24 mouse cellular contexts compared by ENCODE assay signal in genomic region chr3:137313775-137314362, GRCm38 (mm10).
"Had no signal": no experiment of that assay in that cellular context is flagged by ENCODE, and none has a peak within 500 bp of the region (broad histone marks: within the 10 kb centered on the region; RNA-seq: fewer than 3 reads in every experiment).

No protein-coding gene starts in this region.

- H3K4me2 ChIP-seq: heart, embryonic 12.5 days; hindbrain, embryonic 14.5 days; intestine, embryonic 15.5 days; limb, embryonic 13.5 days; limb, embryonic 15.5 days; liver, embryonic 12.5 days had no signal

- H3K27me3 ChIP-seq: heart, embryonic 12.5 days; intestine, embryonic 15.5 days; limb, embryonic 13.5 days; limb, embryonic 15.5 days; liver, embryonic 12.5 days had no signal

- H3K4me1 ChIP-seq: heart, embryonic 10.5 days; intestine, embryonic 15.5 days; limb, embryonic 13.5 days; limb, embryonic 15.5 days; liver, embryonic 12.5 days had no signal

- H3K4me3 ChIP-seq: gastrocnemius, adult 2 months; heart, embryonic 10.5 days; heart, embryonic 12.5 days; intestine, embryonic 15.5 days; limb, embryonic 13.5 days; limb, embryonic 15.5 days; liver, embryonic 12.5 days had no signal

- H3K36me3 ChIP-seq: heart, embryonic 10.5 days; heart, embryonic 12.5 days; intestine, embryonic 15.5 days; limb, embryonic 13.5 days; limb, embryonic 15.5 days; liver, embryonic 12.5 days had no signal

- H3K9me3 ChIP-seq: heart, embryonic 10.5 days; heart, embryonic 12.5 days; intestine, embryonic 15.5 days; limb, embryonic 13.5 days; limb, embryonic 15.5 days; liver, embryonic 12.5 days had no signal

- ATAC-seq: hindbrain, embryonic 16.5 days; inflammation-experienced regulatory T-cells, adult 6 months; intestine, embryonic 15.5 days; intestine, postnatal 0 days; liver, embryonic 12.5 days had no signal

- H3K9ac ChIP-seq: heart, embryonic 12.5 days; hindbrain, embryonic 14.5 days; intestine, embryonic 15.5 days; limb, embryonic 13.5 days; limb, embryonic 15.5 days; liver, embryonic 12.5 days had no signal

- H3K27ac ChIP-seq: gastrocnemius, adult 2 months; heart, embryonic 10.5 days; hindbrain, embryonic 14.5 days; intestine, embryonic 15.5 days; limb, embryonic 13.5 days; limb, embryonic 15.5 days; liver, embryonic 12.5 days had no signal

- DNase-seq: gastrocnemius, adult 2 months; gastrocnemius, postnatal 10 days; gastrocnemius, postnatal 25 days; heart, adult 18-20 months; heart, postnatal 10 days; heart, postnatal 4 days; kidney, adult 18-20 months; kidney, adult 8-10 months; kidney, postnatal 10 days; kidney, postnatal 25 days; kidney, postnatal 4 days; layer of hippocampus, adult 9-11 months; layer of hippocampus, postnatal 36 days; left cerebral cortex, postnatal 4 days had no signal
